Mouse (Mus musculus): ENCODE results near the gene B3gnt9. TPM values are rescaled to one million over a fixed set of nuclear protein-coding genes. Genes with fewer than 3 reads are reported as not detected.

B3gnt9 gene
- polyA plus RNA-seq, 1 experiment from 2014 or later, result 3.3 TPM

DNA sequence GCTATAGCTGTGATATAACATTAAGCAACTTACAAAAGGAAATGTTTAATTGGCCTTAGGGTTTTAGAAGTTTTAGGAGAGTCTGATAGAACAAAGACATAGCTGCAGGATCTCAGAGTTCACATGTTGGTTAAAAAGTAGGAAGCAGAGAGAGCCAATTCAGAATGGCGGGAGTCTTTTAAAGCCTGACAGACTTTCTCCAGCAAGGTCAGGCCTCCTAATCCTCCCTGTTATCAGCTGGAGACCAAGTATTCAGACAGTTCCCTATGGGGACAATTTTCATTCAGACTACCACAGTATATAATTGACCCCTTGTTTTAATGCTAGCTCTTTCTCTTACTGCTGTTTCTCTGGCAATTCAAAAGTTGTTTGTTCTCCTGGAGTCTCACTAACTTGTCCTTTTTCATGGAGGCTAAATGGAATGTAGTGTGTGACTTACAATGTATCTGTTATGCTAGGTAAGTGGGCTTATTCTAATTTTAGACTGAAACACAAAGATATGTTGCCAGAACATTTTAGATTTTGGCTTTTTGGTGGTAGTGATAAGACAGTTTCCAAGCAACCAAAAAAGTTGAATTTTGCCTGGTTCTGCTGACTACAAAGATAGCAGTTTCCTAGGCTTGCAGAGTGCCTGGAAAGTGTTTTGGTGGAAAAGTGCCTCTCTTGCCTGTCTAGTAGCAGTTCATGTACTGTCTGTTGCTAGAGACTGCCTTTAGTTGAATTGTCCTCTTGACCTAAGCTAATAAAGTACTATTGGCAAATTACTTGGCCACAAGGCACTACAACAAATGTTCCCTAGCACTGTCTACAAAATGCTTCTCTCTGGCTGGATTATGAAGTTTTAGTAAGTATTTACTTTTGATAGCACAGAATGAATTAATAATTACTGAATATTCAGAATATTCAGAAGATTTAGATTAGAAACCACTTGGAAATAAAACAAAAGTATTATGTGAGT is 45.5 kb downstream of the B3gnt9 start:
- H3K4me3 ChIP-seq, result no peak overlapping the region
- 69% methylated on average over 1 of the region's 1 CpGs for WGBS
- no peaks in the 10 kb centered on the region for H3K27me3 ChIP-seq (ENCODE audit: insufficient read depth, poor library complexity, severe bottlenecking)
- no peaks in the 10 kb centered on the region for H3K4me1 ChIP-seq (replicated peaks)
- DNase-seq (ENCODE audit: low spot score), result no peak
- H3K36me3 ChIP-seq, result peaks cover 58% of the 10 kb centered on the region
- no peaks in the 10 kb centered on the region for H3K9me3 ChIP-seq
- H3K27ac ChIP-seq, result no peak overlapping the region

GRCm38 (mm10) chr8:105207675-105208273 is 47.2 kb downstream of the B3gnt9 start:
- Histone ChIP-seq H3K4me3 (no peak overlapping the region), H3K27me3 (ENCODE audit: insufficient read depth, poor library complexity, severe bottlenecking) (no peaks in the 10 kb centered on the region), H3K27ac (no peak overlapping the region), H3K36me3 (peaks cover 62% of the 10 kb centered on the region), H3K9me3 (no peaks in the 10 kb centered on the region), H3K4me1 (replicated peaks) (no peaks in the 10 kb centered on the region)
- no peak for DNase-seq (ENCODE audit: low spot score)
- 94% methylated on average over 2 of the region's 2 CpGs for WGBS

- H3K36me3 ChIP-seq, result peaks cover 70% of the 10 kb centered on the region
- H3K9me3 ChIP-seq, result no peaks in the 10 kb centered on the region
- no peaks in the 10 kb centered on the region for H3K27me3 ChIP-seq (ENCODE audit: insufficient read depth, poor library complexity, severe bottlenecking)
- no peak overlapping the region for H3K4me3 ChIP-seq
- 88% methylated on average over 7 of the region's 7 CpGs for WGBS
- H3K27ac ChIP-seq, result no peak overlapping the region
- DNase-seq (ENCODE audit: low spot score), result no peak
- no peaks in the 10 kb centered on the region for H3K4me1 ChIP-seq (replicated peaks)
Measured at GRCm38 (mm10) chr8:105206766-105207275, 48.1 kb downstream of the B3gnt9 start.

DNA sequence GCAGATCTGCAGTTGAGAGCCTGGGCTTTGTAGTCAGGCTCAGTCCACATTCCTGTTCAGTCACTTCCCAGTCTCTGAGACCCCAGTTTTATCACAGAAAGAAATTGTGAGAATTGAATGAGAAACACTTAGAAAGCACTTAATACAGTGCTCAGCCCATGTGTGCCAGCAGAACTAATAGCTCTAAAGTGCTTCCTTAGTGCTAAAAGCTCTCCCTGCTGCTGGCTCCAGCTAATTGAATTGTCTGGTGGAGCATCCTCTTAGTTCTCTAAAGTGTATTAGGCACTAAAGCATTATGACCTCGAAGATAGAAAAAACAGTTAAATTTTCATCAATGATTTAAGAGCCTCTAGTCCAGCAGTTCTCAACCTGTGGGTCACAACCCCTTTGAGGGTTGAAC is 49.2 kb downstream of the B3gnt9 start:
- Histone ChIP-seq H3K27ac (no peak overlapping the region), H3K36me3 (peaks cover 72% of the 10 kb centered on the region), H3K27me3 (ENCODE audit: insufficient read depth, poor library complexity, severe bottlenecking) (no peaks in the 10 kb centered on the region), H3K9me3 (no peaks in the 10 kb centered on the region), H3K4me3 (no peak overlapping the region), H3K4me1 (replicated peaks) (no peaks in the 10 kb centered on the region)
- no peak for DNase-seq (ENCODE audit: low spot score)
- WGBS, result 81% methylated on average over 1 of the region's 1 CpGs

Other genes starting within 250 kb of the B3gnt9 start
- not detected in 2 replicates for gene Ces3a, start 206.6 kb downstream of the B3gnt9 start, polyA plus RNA-seq (2016; fragmentation: Nextera tagmentation; extraction: Ambion mirVana)
- not detected in 2 replicates for gene Ces3b, start 171.4 kb downstream of the B3gnt9 start, polyA plus RNA-seq (2016; fragmentation: Nextera tagmentation; extraction: Ambion mirVana)
- gene Ces4a, start 123.4 kb downstream of the B3gnt9 start, polyA plus RNA-seq (2016; fragmentation: Nextera tagmentation; extraction: Ambion mirVana), result not detected in 2 replicates
- 42.1 and 54.9 TPM in 2 replicates for gene Cbfb, start 84.5 kb downstream of the B3gnt9 start, polyA plus RNA-seq (2016; fragmentation: Nextera tagmentation; extraction: Ambion mirVana)
- gene D230025D16Rik, start 30.0 kb downstream of the B3gnt9 start, polyA plus RNA-seq (2016; fragmentation: Nextera tagmentation; extraction: Ambion mirVana), result 27.0 and 27.1 TPM in 2 replicates
- 15.4 and 16.3 TPM in 2 replicates for gene Tradd, start 9.5 kb upstream of the B3gnt9 start, polyA plus RNA-seq (2016; fragmentation: Nextera tagmentation; extraction: Ambion mirVana)
- 1.0 and 1.6 TPM in 2 replicates for gene Fbxl8, start 9.5 kb upstream of the B3gnt9 start, polyA plus RNA-seq (2016; fragmentation: Nextera tagmentation; extraction: Ambion mirVana)
- 0.09 and 0.20 TPM in 2 replicates for gene Hsf4, start 14.6 kb upstream of the B3gnt9 start, polyA plus RNA-seq (2016; fragmentation: Nextera tagmentation; extraction: Ambion mirVana)
- gene Nol3, start 21.0 kb upstream of the B3gnt9 start, polyA plus RNA-seq (2016; fragmentation: Nextera tagmentation; extraction: Ambion mirVana), result 1.2 and 2.1 TPM in 2 replicates
- 26.5 and 43.8 TPM in 2 replicates for gene 4931428F04Rik, start 34.7 kb upstream of the B3gnt9 start, polyA plus RNA-seq (2016; fragmentation: Nextera tagmentation; extraction: Ambion mirVana)
- 12.4 and 15.2 TPM in 2 replicates for gene Exoc3l, start 40.9 kb upstream of the B3gnt9 start, polyA plus RNA-seq (2016; fragmentation: Nextera tagmentation; extraction: Ambion mirVana)
- 120 and 128 TPM in 2 replicates for gene E2f4, start 42.5 kb upstream of the B3gnt9 start, polyA plus RNA-seq (2016; fragmentation: Nextera tagmentation; extraction: Ambion mirVana)
- 2.1 and 2.9 TPM in 2 replicates for gene Elmo3, start 50.4 kb upstream of the B3gnt9 start, polyA plus RNA-seq (2016; fragmentation: Nextera tagmentation; extraction: Ambion mirVana)
- 1.2 and 1.3 TPM in 2 replicates for gene Lrrc29, start 71.1 kb upstream of the B3gnt9 start, polyA plus RNA-seq (2016; fragmentation: Nextera tagmentation; extraction: Ambion mirVana)
- gene Tmem208, start 71.2 kb upstream of the B3gnt9 start, polyA plus RNA-seq (2016; fragmentation: Nextera tagmentation; extraction: Ambion mirVana), result 110 and 113 TPM in 2 replicates
- gene Fhod1, start 92.8 kb upstream of the B3gnt9 start, polyA plus RNA-seq (2016; fragmentation: Nextera tagmentation; extraction: Ambion mirVana), result 2.4 and 2.8 TPM in 2 replicates
- gene Slc9a5, start 93.7 kb upstream of the B3gnt9 start, polyA plus RNA-seq (2016; fragmentation: Nextera tagmentation; extraction: Ambion mirVana), result 4.1 and 4.3 TPM in 2 replicates
- gene Plekhg4, start 118.1 kb upstream of the B3gnt9 start, polyA plus RNA-seq (2016; fragmentation: Nextera tagmentation; extraction: Ambion mirVana), result 0.52 and 0.75 TPM in 2 replicates
- gene Kctd19, start 158.3 kb upstream of the B3gnt9 start, polyA plus RNA-seq (2016; fragmentation: Nextera tagmentation; extraction: Ambion mirVana), result 0.12 TPM in 1 of 2 replicates, not detected in the other
- gene Lrrc36, start 158.4 kb upstream of the B3gnt9 start, polyA plus RNA-seq (2016; fragmentation: Nextera tagmentation; extraction: Ambion mirVana), result 1.8 and 2.5 TPM in 2 replicates
- 131 and 243 TPM in 2 replicates for gene Tppp3, start 216.4 kb upstream of the B3gnt9 start, polyA plus RNA-seq (2016; fragmentation: Nextera tagmentation; extraction: Ambion mirVana)
- gene Zdhhc1, start 241.7 kb upstream of the B3gnt9 start, polyA plus RNA-seq (2016; fragmentation: Nextera tagmentation; extraction: Ambion mirVana), result 23.3 and 29.2 TPM in 2 replicates